Mouse (Mus musculus) E14TG2a.4 (cell line): ENCODE data around the gene Apoa4.

Experiments
- CTCF ChIP-seq: conservative IDR thresholded peaks from 2 replicates; pipeline ENCODE4 v1.5.1; 2014; ENCODE audit warnings: low read length
- POU5F1 ChIP-seq: IDR thresholded peaks from 2 replicates; pipeline ENCODE4 v1.6.1; 2014; ENCODE audit warnings: low read length, borderline replicate concordance

- TF ChIP-seq CTCF (no peak), POU5F1 (no peak)
Measured at GRCm38 (mm10) chr9:46224945-46225660, 15.4 kb upstream of the Apoa4 start.
